Mouse (Mus musculus): ENCODE results near the gene Fam189a1.

DNA sequence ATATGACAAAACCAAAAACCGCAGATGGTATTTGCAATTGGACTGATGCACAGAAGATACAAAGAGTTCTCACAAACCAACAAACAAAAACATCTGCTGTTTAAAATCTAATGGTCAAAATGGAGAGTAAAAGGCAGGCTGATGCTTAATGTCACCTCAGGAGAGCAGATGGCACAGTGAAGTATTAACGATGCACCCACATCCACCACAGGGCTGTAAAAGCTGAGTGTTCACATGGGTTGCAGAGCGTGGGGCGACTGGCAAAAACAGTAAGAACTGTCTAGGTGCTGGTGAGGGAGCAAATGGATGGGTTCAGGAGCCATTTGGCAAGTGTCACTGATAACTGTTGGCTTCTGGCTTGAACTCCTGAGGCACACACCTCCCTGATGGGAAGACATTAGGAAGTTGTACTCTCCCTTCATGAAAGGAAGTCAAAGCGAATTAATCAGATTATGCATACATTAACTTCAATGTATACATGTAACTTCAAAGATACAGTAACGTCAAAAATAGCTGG lies 286.8 kb downstream of the Fam189a1 start:
- no peak for TF ChIP-seq CTCF (IDR thresholded peaks at IDR 0.05; ENCODE audit: control insufficient read depth, insufficient read depth, insufficient read length)
- TF ChIP-seq MYOD1 (IDR thresholded peaks at IDR 0.05; ENCODE audit: control insufficient read depth, insufficient read length, low read depth): no peak
